Comparison of ENCODE assay signal across 17 mouse cellular contexts in the genomic region with DNA sequence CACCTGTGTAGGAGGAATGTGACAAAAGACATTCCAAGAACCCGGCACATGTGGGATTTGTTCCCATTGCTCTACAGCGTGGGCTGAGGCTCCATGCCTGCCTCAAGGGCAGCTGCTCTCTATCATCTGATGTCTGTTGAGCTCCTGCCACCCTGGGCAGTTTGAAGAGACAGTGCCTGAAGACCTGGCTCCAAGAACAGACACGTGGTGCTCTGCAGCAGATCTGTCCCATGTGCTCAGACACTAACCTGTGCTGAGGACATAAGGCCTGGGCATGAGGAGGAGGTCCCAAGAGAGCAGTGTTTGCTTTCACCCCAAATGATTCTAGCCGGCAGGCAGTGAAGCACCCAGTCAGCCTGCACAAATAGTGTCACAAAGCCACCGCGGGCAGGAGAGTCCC. TPM values are rescaled to one million over a fixed set of nuclear protein-coding genes. Genes with fewer than 3 reads are reported as not detected.
DNase-seq lines count a peak whose midpoint lies in the region; ATAC-seq and TF ChIP-seq lines count a peak whose summit lies in the region.
"Had no signal": no experiment of that assay in that cellular context is flagged by ENCODE, and none has a peak within 500 bp of the region (broad histone marks: within the 10 kb centered on the region; RNA-seq: fewer than 3 reads in every experiment).

No protein-coding gene starts in this region.

- no peaks in the 10 kb centered on the region for H3K27me3 ChIP-seq in kidney, embryonic 15.5 days
- no peaks in the 10 kb centered on the region for H3K27me3 ChIP-seq in intestine, embryonic 14.5 days (replicated peaks; ENCODE audit: control insufficient read depth, insufficient read depth, low read length)
- H3K27me3 ChIP-seq in intestine, postnatal 0 days (replicated peaks; ENCODE audit: control insufficient read depth, insufficient read depth, low read length), result no peaks in the 10 kb centered on the region
- no peaks in the 10 kb centered on the region for H3K27me3 ChIP-seq in liver, postnatal 0 days (ENCODE audit: insufficient read depth, low read length)
- H3K27me3 ChIP-seq: forebrain, embryonic 13.5 days; hindbrain, embryonic 13.5 days; limb, embryonic 13.5 days; midbrain, embryonic 13.5 days had no signal

- no peak for DNase-seq in kidney, postnatal 36 days
- DNase-seq in intestine, embryonic 14.5 days (ENCODE audit: low spot score), result no peak
- DNase-seq in liver, postnatal 0 days, result no peak
- DNase-seq in left cerebral cortex, postnatal 14 days (ENCODE audit: low spot score in 2 of 2), result no peak
- DNase-seq in cerebellum, postnatal 14 days, result no peak
- DNase-seq: adrenal gland, postnatal 14 days; cerebellum, postnatal 25 days; lung, embryonic 14.5 days; lung, postnatal 36 days had no signal

- no peak overlapping the region for H3K9ac ChIP-seq in kidney, embryonic 15.5 days
- H3K9ac ChIP-seq in intestine, embryonic 14.5 days (ENCODE audit: low read length), result no peak overlapping the region
- no peak overlapping the region for H3K9ac ChIP-seq in intestine, postnatal 0 days (ENCODE audit: low read depth, low read length)
- H3K9ac ChIP-seq in liver, postnatal 0 days (replicated peaks), result 0 out of 2 replicates have a peak overlapping the region, but pooled peaks have one; percentile 13
- H3K9ac ChIP-seq: forebrain, embryonic 13.5 days; heart, embryonic 13.5 days; hindbrain, embryonic 13.5 days; limb, embryonic 13.5 days; lung, embryonic 14.5 days; midbrain, embryonic 13.5 days had no signal

- WGBS in kidney, embryonic 15.5 days, result 82% methylated on average over 6 of the region's 6 CpGs
- WGBS in intestine, embryonic 14.5 days, result 71% methylated on average over 6 of the region's 6 CpGs
- 62% methylated on average over 6 of the region's 6 CpGs for WGBS in intestine, postnatal 0 days
- 62% methylated on average over 6 of the region's 6 CpGs for WGBS in liver, postnatal 0 days (ENCODE audit: insufficient replicate concordance)

- intact Hi-C loops in left cerebral cortex, postnatal 14 days (cut with DNase I), result no loop called here

- H3K4me2 ChIP-seq in kidney, embryonic 15.5 days, result no peak overlapping the region
- H3K4me2 ChIP-seq in intestine, embryonic 14.5 days (ENCODE audit: low read length), result no peak overlapping the region
- peak overlapping the region; percentile 24; the same call in 1 of the 2 replicates for H3K4me2 ChIP-seq in intestine, postnatal 0 days (replicated peaks; ENCODE audit: low read depth)
- H3K4me2 ChIP-seq in liver, postnatal 0 days (ENCODE audit: low read depth, low read length), result no peak overlapping the region
- H3K4me2 ChIP-seq: forebrain, embryonic 13.5 days; heart, embryonic 13.5 days; hindbrain, embryonic 13.5 days; limb, embryonic 13.5 days; lung, embryonic 14.5 days; midbrain, embryonic 13.5 days had no signal

- no peak for TF ChIP-seq EP300 in liver, postnatal 0 days (IDR thresholded peaks at IDR 0.05; ENCODE audit: low read depth)

- H3K4me1 ChIP-seq in kidney, embryonic 15.5 days, result peaks cover 37% of the 10 kb centered on the region
- peaks cover 3% of the 10 kb centered on the region; the same call in 1 of the 2 replicates for H3K4me1 ChIP-seq in intestine, embryonic 14.5 days (replicated peaks; ENCODE audit: control insufficient read depth, insufficient read depth, low read length)
- peaks cover 16% of the 10 kb centered on the region; the same call in 1 of the 2 replicates for H3K4me1 ChIP-seq in intestine, postnatal 0 days (replicated peaks; ENCODE audit: control insufficient read depth, insufficient read depth, low read length)
- peaks cover 49% of the 10 kb centered on the region for H3K4me1 ChIP-seq in liver, postnatal 0 days (ENCODE audit: insufficient read depth)
- H3K4me1 ChIP-seq: forebrain, embryonic 13.5 days; hindbrain, embryonic 13.5 days; midbrain, embryonic 13.5 days had no signal

- H3K9me3 ChIP-seq in kidney, embryonic 15.5 days (replicated peaks), result no peaks in the 10 kb centered on the region
- H3K9me3 ChIP-seq in intestine, embryonic 14.5 days (ENCODE audit: control insufficient read depth, low read length), result no peaks in the 10 kb centered on the region
- no peaks in the 10 kb centered on the region for H3K9me3 ChIP-seq in intestine, postnatal 0 days (ENCODE audit: control insufficient read depth)
- H3K9me3 ChIP-seq in liver, postnatal 0 days (ENCODE audit: low read length), result no peaks in the 10 kb centered on the region
- H3K9me3 ChIP-seq: forebrain, embryonic 13.5 days; heart, embryonic 13.5 days; hindbrain, embryonic 13.5 days; limb, embryonic 13.5 days; megakaryocyte, embryonic 14.5 days; midbrain, embryonic 13.5 days had no signal

- H3K4me3 ChIP-seq in kidney, embryonic 15.5 days (replicated peaks), result no peak overlapping the region
- H3K4me3 ChIP-seq in intestine, embryonic 14.5 days (ENCODE audit: low read depth, low read length), result no peak overlapping the region
- no peak overlapping the region for H3K4me3 ChIP-seq in intestine, postnatal 0 days (ENCODE audit: low read depth, low read length)
- no peak overlapping the region for H3K4me3 ChIP-seq in liver, postnatal 0 days (ENCODE audit: low read depth, low read length)
- H3K4me3 ChIP-seq: forebrain, embryonic 13.5 days; heart, embryonic 13.5 days; hindbrain, embryonic 13.5 days; limb, embryonic 13.5 days; megakaryocyte, embryonic 14.5 days; midbrain, embryonic 13.5 days had no signal

- no peak for ATAC-seq in kidney, embryonic 15.5 days (replicated peaks; ENCODE audit: low FRiP score)
- ATAC-seq in intestine, embryonic 14.5 days (replicated peaks; ENCODE audit: low FRiP score, low TSS enrichment, low read depth), result no peak
- no peak for ATAC-seq in intestine, postnatal 0 days
- ATAC-seq in liver, postnatal 0 days, result no peak
- ATAC-seq: forebrain, embryonic 13.5 days; midbrain, embryonic 13.5 days had no signal

- TF ChIP-seq CTCF in intestine, postnatal 0 days (IDR thresholded peaks at IDR 0.05; ENCODE audit: low read depth), result no peak
- no peak for TF ChIP-seq CTCF in liver, postnatal 0 days (IDR thresholded peaks at IDR 0.05; ENCODE audit: low read depth)

- H3K27ac ChIP-seq in kidney, embryonic 15.5 days, result peak overlapping the region; percentile 82
- H3K27ac ChIP-seq in intestine, embryonic 14.5 days (ENCODE audit: low read depth), result peak overlapping the region; percentile 62
- H3K27ac ChIP-seq in intestine, postnatal 0 days (ENCODE audit: low read depth, low read length), result peak overlapping the region; percentile 70
- H3K27ac ChIP-seq in liver, postnatal 0 days (ENCODE audit: low read depth), result peak overlapping the region; percentile 77
- H3K27ac ChIP-seq: forebrain, embryonic 13.5 days; heart, embryonic 13.5 days; hindbrain, embryonic 13.5 days; limb, embryonic 13.5 days; midbrain, embryonic 13.5 days had no signal

- H3K36me3 ChIP-seq in kidney, embryonic 15.5 days, result no peaks in the 10 kb centered on the region
- no peaks in the 10 kb centered on the region for H3K36me3 ChIP-seq in intestine, embryonic 14.5 days (ENCODE audit: control insufficient read depth, insufficient read depth, low read length)
- H3K36me3 ChIP-seq in intestine, postnatal 0 days (ENCODE audit: control insufficient read depth, insufficient read depth), result peaks cover 50% of the 10 kb centered on the region; the same call in 1 of the 2 replicates
- peaks cover 11% of the 10 kb centered on the region for H3K36me3 ChIP-seq in liver, postnatal 0 days (replicated peaks; ENCODE audit: insufficient read depth, low read length)
- H3K36me3 ChIP-seq: heart, embryonic 13.5 days; hindbrain, embryonic 13.5 days; limb, embryonic 13.5 days; midbrain, embryonic 13.5 days had no signal

RNA-seq across cellular contexts. Expression of a gene that starts 13.8 kb away (rescaled TPM):
- 29.0 and 31.2 TPM in 2 replicates for polyA plus RNA-seq in kidney, embryonic 15.5 days (2015; fragmentation: Nextera tagmentation; extraction: Ambion mirVana)
- polyA plus RNA-seq in intestine, embryonic 14.5 days (2014; fragmentation: Nextera tagmentation; extraction: Ambion mirVana), result 40.8 and 44.2 TPM in 2 replicates
- polyA plus RNA-seq in intestine, postnatal 0 days (2015; fragmentation: Nextera tagmentation; extraction: Ambion mirVana), result 1,614 and 1,691 TPM in 2 replicates
- 226 and 249 TPM in 2 replicates for polyA plus RNA-seq in liver, postnatal 0 days (2015; fragmentation: Nextera tagmentation; extraction: Ambion mirVana)
- total RNA-seq in left cerebral cortex, postnatal 14 days (2021), result 100 to 1,000 TPM in 1 of 2 experiments, 10 to 100 TPM in 1; 89.2 to 100 TPM

RNA-seq across cellular contexts. Expression of a gene that starts 27.8 kb away (rescaled TPM):
- polyA plus RNA-seq in kidney, embryonic 15.5 days (2015; fragmentation: Nextera tagmentation; extraction: Ambion mirVana), result 19.1 and 22.6 TPM in 2 replicates
- 23.2 and 25.8 TPM in 2 replicates for polyA plus RNA-seq in intestine, embryonic 14.5 days (2014; fragmentation: Nextera tagmentation; extraction: Ambion mirVana)
- polyA plus RNA-seq in intestine, postnatal 0 days (2015; fragmentation: Nextera tagmentation; extraction: Ambion mirVana), result 12.0 and 17.4 TPM in 2 replicates
- 9.4 and 11.9 TPM in 2 replicates for polyA plus RNA-seq in liver, postnatal 0 days (2015; fragmentation: Nextera tagmentation; extraction: Ambion mirVana)
- 10 to 100 TPM; 39.4 to 41.7 TPM for total RNA-seq in left cerebral cortex, postnatal 14 days (2021)
